Mouse (Mus musculus): Measurements from ENCODE around the gene 2310022A10Rik. TPM values are rescaled to one million over a fixed set of nuclear protein-coding genes. Genes with fewer than 3 reads are reported as not detected.

2310022A10Rik gene
- 7.1 and 8.2 TPM in 2 replicates for polyA plus RNA-seq (2012; rRNA removed)

DNA sequence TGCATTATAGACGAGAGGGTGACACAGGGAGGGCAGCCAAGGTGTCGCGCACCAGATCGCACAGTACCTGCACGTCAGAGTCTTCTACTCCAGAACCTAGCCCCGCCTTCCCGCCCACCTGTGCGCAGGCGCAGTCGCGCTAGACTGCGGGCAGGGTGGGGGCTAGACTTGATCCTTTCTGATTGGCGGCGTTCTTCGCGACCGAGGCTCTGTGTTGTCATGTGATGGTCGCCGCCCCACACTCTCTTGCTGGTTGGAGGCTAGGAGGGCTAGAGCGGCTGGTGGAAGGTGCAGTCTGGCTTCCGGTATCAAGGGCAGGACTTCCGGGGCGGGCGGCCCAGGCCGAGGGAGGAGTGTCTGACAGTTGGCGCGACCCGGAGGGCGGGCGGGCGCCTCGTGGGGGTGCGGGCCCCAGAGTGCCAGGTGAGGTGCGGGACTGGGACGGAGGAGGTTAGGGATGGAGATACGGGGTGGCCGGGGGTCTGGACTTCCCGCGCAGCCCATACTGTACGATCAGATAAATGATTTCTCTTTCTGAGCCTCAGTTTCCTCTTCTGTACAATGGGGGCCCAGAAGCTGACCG is at the start of gene 2310022A10Rik, which contains the start of gene Pld3:
Gene 2310022A10Rik, plus strand, starts transcription at position 303 of the 583 bp plus-strand sequence.
Gene Pld3, minus strand, starts transcription at position 288 of the 583 bp plus-strand sequence.

DNA sequence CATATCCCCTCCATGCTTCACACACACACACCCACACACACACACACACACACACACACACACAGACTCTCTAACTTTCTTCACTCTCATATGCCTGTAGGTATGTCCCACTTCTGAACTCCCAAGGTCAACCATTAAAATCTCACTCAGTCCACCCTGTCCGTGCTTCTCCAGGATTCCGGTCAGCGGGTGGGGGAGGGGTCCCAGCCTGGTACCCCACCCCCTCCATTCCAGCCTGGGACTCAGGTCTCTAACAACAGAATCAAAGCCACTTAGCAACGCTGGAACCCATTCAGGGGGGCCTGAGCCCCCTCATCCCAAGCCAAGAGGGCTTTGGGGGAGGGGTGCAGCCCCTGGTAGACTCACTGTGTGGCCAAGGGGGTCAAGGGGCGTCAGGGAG is 30.1 kb upstream of the 2310022A10Rik start, which contains the start of gene Hipk4:
Gene Hipk4, plus strand, starts transcription at position 301 of the 400 bp plus-strand sequence.

DNA sequence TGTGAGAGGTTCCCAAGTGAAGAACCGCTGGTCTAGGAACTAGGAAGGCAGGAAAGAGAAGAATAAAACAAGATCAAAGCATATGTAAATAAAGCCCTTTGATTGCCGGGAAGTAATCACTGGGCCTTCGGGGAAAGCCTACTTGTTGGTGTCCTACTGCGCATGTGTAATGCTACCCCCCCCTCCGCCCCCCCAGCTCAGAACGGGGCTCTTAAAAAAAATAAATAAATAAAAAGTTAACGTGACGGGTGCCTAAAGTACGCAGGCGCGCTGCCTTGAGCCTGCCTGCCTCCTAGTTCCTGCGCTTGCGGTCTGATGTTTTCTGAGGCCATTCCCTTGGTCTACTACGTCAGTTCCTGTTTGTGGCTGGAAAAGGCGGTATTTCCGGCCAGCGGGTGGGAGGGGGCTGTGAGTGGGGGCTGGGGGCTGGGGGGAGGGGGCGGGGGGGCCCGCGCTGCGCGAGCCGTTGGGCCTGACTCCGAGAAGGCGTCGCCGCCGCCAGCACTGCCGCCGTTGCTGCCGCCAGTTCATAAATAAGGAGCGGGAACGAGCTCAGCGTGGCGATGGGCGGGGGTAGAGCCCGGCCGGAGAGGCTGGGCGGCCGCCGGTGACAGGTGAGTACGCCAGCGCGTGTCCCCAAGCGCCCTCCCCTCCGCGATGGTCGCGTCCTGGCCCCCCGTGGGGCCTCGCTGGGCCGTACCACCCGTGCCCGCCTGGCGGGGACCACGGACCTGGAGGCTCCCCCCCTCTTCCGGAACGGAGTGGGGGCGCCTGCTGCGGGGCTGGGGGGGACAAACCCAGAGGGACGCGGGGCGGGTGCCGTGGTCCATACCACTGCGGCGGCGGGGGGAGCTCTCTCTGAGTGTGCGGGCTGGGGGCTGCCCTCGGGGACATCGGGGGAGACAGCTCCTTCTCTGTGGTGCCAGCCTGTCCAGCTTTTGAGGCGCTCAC is 38.5 kb downstream of the 2310022A10Rik start, which contains the start of gene Akt2:
Gene Akt2, plus strand, starts transcription at position 287 of the 951 bp plus-strand sequence.

Other genes starting within 250 kb of the 2310022A10Rik start
- 7.8 and 10.3 TPM in 2 replicates for gene Ltbp4, start 215.5 kb upstream of the 2310022A10Rik start, polyA plus RNA-seq (2012; rRNA removed)
- gene Shkbp1, start 197.2 kb upstream of the 2310022A10Rik start, polyA plus RNA-seq (2012; rRNA removed), result 13.2 and 13.6 TPM in 2 replicates
- 0.29 TPM in 1 of 2 replicates, not detected in the other for gene Gm20479, start 195.8 kb upstream of the 2310022A10Rik start, polyA plus RNA-seq (2012; rRNA removed)
- gene Sptbn4, start 105.5 kb upstream of the 2310022A10Rik start, polyA plus RNA-seq (2012; rRNA removed), result 0.07 and 0.10 TPM in 2 replicates
- gene Blvrb, start 105.3 kb upstream of the 2310022A10Rik start, polyA plus RNA-seq (2012; rRNA removed), result 360 and 370 TPM in 2 replicates
- 21.2 and 21.3 TPM in 2 replicates for gene Sertad3, start 79.5 kb upstream of the 2310022A10Rik start, polyA plus RNA-seq (2012; rRNA removed)
- gene Sertad1, start 66.3 kb upstream of the 2310022A10Rik start, polyA plus RNA-seq (2012; rRNA removed), result 13.0 and 16.5 TPM in 2 replicates
- gene Prx, start 53.9 kb upstream of the 2310022A10Rik start, polyA plus RNA-seq (2012; rRNA removed), result 0.43 and 0.44 TPM in 2 replicates
- 0.18 and 0.24 TPM in 2 replicates for gene Hipk4, start 30.0 kb upstream of the 2310022A10Rik start, polyA plus RNA-seq (2012; rRNA removed)
- gene Pld3, start within 50 bp of the 2310022A10Rik start, polyA plus RNA-seq (2012; rRNA removed), result 61.6 and 72.3 TPM in 2 replicates
- 28.2 and 30.4 TPM in 2 replicates for gene Akt2, start 38.3 kb downstream of the 2310022A10Rik start, polyA plus RNA-seq (2012; rRNA removed)
- not detected in 2 replicates for gene Ttc9b, start 100.7 kb downstream of the 2310022A10Rik start, polyA plus RNA-seq (2012; rRNA removed)
- gene Map3k10, start 121.4 kb downstream of the 2310022A10Rik start, polyA plus RNA-seq (2012; rRNA removed), result 4.6 and 5.2 TPM in 2 replicates
- gene Zfp607b, start 136.1 kb downstream of the 2310022A10Rik start, polyA plus RNA-seq (2012; rRNA removed), result 0.24 and 0.30 TPM in 2 replicates
- gene Zfp60, start 178.2 kb downstream of the 2310022A10Rik start, polyA plus RNA-seq (2012; rRNA removed), result 1.3 and 1.4 TPM in 2 replicates

Measured in liver, embryonic 18 days (tissue).